27 mouse cellular contexts compared by ENCODE assay signal in the genomic region with DNA sequence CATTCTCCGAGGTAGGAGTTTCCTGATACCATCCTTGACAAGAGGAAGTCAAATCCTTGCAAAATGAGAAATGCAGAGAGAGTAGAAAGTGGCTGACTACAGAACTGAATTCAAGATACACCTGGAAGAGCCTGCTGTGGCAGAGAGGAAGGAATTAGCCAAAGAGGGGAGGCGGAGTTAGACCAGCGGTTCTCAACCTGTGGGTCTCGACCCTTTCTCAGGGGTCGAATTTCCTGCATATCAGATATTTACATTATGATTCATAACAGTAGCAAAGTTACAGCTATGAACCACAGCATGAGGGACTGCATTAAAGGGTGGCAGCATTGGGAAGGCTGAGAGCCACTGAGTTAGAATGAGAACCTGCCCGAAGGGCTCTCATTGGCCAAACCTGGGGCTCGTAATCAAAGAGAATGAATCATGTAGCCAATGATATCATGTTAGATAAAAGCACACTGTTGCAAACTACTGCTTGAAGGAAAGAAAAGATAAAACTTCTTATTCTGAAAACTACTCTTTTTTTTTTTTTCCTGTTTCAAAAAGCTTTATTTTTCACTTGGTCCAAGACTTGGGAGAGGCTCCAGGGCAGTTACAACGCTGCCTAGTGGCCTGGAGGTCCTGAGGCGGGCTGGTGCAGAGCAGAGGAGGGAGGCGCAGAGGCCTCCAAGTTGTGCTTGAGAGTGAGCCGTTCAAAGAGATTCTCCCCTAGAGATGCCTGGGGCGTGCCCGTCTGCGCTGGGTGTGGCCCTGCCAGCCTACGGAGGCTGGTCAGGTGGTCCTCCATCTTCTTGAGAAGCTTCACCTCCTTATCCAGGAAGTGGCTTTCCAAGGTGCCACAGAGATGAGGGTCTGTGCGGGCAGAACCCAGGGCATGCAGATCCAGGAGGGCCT.
DNase-seq lines count a peak whose midpoint lies in the region; ATAC-seq and TF ChIP-seq lines count a peak whose summit lies in the region.
"Had no signal": no experiment of that assay in that cellular context is flagged by ENCODE, and none has a peak within 500 bp of the region (broad histone marks: within the 10 kb centered on the region; RNA-seq: fewer than 3 reads in every experiment).

No protein-coding gene starts in this region.

- TF ChIP-seq CTCF in liver, embryonic 14.5 days (IDR thresholded peaks at IDR 0.05; ENCODE audit: low read depth) = 0 out of 2 replicates have a peak, but pooled peaks have one; percentile 3

- H3K36me3 ChIP-seq in liver, embryonic 14.5 days (replicated peaks; ENCODE audit: control insufficient read depth, insufficient read depth, low read depth) = no peaks in the 10 kb centered on the region
- H3K36me3 ChIP-seq in liver, embryonic 12.5 days = no peaks in the 10 kb centered on the region
- H3K36me3 ChIP-seq in ES-E14 (ENCODE audit: control insufficient read depth, insufficient read depth, low read length, poor library complexity, severe bottlenecking) = no peaks in the 10 kb centered on the region
- H3K36me3 ChIP-seq: forebrain, embryonic 10.5 days; heart, embryonic 12.5 days; heart, embryonic 15.5 days; hindbrain, embryonic 10.5 days; hindbrain, embryonic 13.5 days; intestine, embryonic 15.5 days had no signal

- TF ChIP-seq EP300 in liver, embryonic 14.5 days (IDR thresholded peaks at IDR 0.05; ENCODE audit: low read depth) = no peak

- ATAC-seq in liver, embryonic 14.5 days (ENCODE audit: insufficient read depth) = no peak
- ATAC-seq in liver, embryonic 12.5 days = no peak
- ATAC-seq: forebrain, embryonic 13.5 days; forebrain, embryonic 16.5 days; hindbrain, embryonic 16.5 days; intestine, embryonic 15.5 days had no signal

- no peak overlapping the region for H3K27ac ChIP-seq in liver, embryonic 14.5 days
- no peak overlapping the region for H3K27ac ChIP-seq in liver, embryonic 12.5 days
- no peak overlapping the region for H3K27ac ChIP-seq in ES-E14 (ENCODE audit: insufficient read depth, low read depth, low read length, poor library complexity, severe bottlenecking)
- H3K27ac ChIP-seq: forebrain, embryonic 10.5 days; forebrain, embryonic 13.5 days; heart, embryonic 15.5 days; hindbrain, embryonic 10.5 days; hindbrain, embryonic 13.5 days; intestine, embryonic 15.5 days had no signal

- H3K4me2 ChIP-seq in liver, embryonic 14.5 days (ENCODE audit: low read depth) = no peak overlapping the region
- H3K4me2 ChIP-seq in liver, embryonic 12.5 days = no peak overlapping the region
- H3K4me2 ChIP-seq: forebrain, embryonic 13.5 days; heart, embryonic 12.5 days; heart, embryonic 15.5 days; hindbrain, embryonic 13.5 days; intestine, embryonic 15.5 days had no signal

- no peak for DNase-seq in liver, embryonic 14.5 days (ENCODE audit: low read depth in 3 of 3, low spot score in 3 of 3)
- DNase-seq in ES-E14 (ENCODE audit: low read depth, low spot score) (no peak), ZHBTc4 (ENCODE audit: low read depth, low spot score) (peak; percentile 81)
- DNase-seq in adrenal gland, postnatal 25 days = no peak
- no peak for DNase-seq in testis, postnatal 10 days (ENCODE audit: low spot score)
- DNase-seq: adrenal gland, adult 2 months; adrenal gland, postnatal 14 days; B cell, adult 2 months; cerebellum, adult 18-20 months; cerebellum, adult 9-10 months; cerebellum, postnatal 14 days; gastrocnemius, postnatal 10 days; heart, adult 18-20 months; heart, postnatal 10 days; heart, postnatal 36 days; kidney, adult 11 months had no signal

- no peaks in the 10 kb centered on the region for H3K4me1 ChIP-seq in liver, embryonic 14.5 days (replicated peaks; ENCODE audit: control insufficient read depth in 2 of 2, insufficient read depth in 2 of 2, low read length in 1 of 2)
- peaks cover 6% of the 10 kb centered on the region for H3K4me1 ChIP-seq in liver, embryonic 12.5 days
- H3K4me1 ChIP-seq in ES-E14 (ENCODE audit: control insufficient read depth in 2 of 2, insufficient read depth in 2 of 2, low read length in 2 of 2, poor library complexity in 1 of 2) = peaks cover 5 to 30% of the 10 kb centered on the region in 2 experiments

- H3K27me3 ChIP-seq in liver, embryonic 14.5 days (ENCODE audit: control insufficient read depth, insufficient read depth, low read length) = no peaks in the 10 kb centered on the region
- H3K27me3 ChIP-seq in liver, embryonic 12.5 days (replicated peaks) = no peaks in the 10 kb centered on the region
- H3K27me3 ChIP-seq: CH12.LX; heart, embryonic 12.5 days; heart, embryonic 15.5 days; intestine, embryonic 15.5 days had no signal

- no peak overlapping the region for H3K4me3 ChIP-seq in liver, embryonic 14.5 days (ENCODE audit: insufficient read depth in 1 of 2, low read depth in 2 of 2, low read length in 2 of 2)
- no peak overlapping the region for H3K4me3 ChIP-seq in liver, embryonic 12.5 days
- H3K4me3 ChIP-seq in ES-E14 (ENCODE audit: insufficient read depth in 1 of 2, low read depth in 1 of 2, low read length in 2 of 2, poor library complexity in 1 of 2, severe bottlenecking in 1 of 2) = peak overlapping the region in 1 of 2 experiments; percentile 40; a peak in 2 of 4 replicates
- H3K4me3 ChIP-seq: forebrain, embryonic 10.5 days; forebrain, embryonic 13.5 days; heart, embryonic 12.5 days; heart, embryonic 15.5 days; hindbrain, embryonic 10.5 days; hindbrain, embryonic 13.5 days; intestine, embryonic 15.5 days had no signal

- in situ Hi-C loops in ES-E14 (cut with MboI; ENCODE audit: low sequenced_read_pairs in 2 of 2, unreplicated experiment in 2 of 2) = no loop called here

- no peaks in the 10 kb centered on the region for H3K9me3 ChIP-seq in liver, embryonic 14.5 days (ENCODE audit: control insufficient read depth, low read length)
- no peaks in the 10 kb centered on the region for H3K9me3 ChIP-seq in liver, embryonic 12.5 days (replicated peaks)
- H3K9me3 ChIP-seq in ES-E14 (ENCODE audit: control insufficient read depth, insufficient read depth, low read depth, low read length) = no peaks in the 10 kb centered on the region
- H3K9me3 ChIP-seq: forebrain, embryonic 10.5 days; forebrain, embryonic 13.5 days; heart, embryonic 12.5 days; heart, embryonic 15.5 days; hindbrain, embryonic 10.5 days; hindbrain, embryonic 13.5 days; intestine, embryonic 15.5 days had no signal

- 68% methylated on average over 16 of the region's 16 CpGs for WGBS in liver, embryonic 14.5 days (ENCODE audit: insufficient replicate concordance)
- 74% methylated on average over 16 of the region's 16 CpGs for WGBS in liver, embryonic 12.5 days (ENCODE audit: insufficient replicate concordance)

- H3K9ac ChIP-seq in liver, embryonic 14.5 days (replicated peaks) = no peak overlapping the region
- H3K9ac ChIP-seq in liver, embryonic 12.5 days = no peak overlapping the region
- H3K9ac ChIP-seq in ES-E14 (ENCODE audit: insufficient read depth, low read depth, low read length, poor library complexity, severe bottlenecking) = no peak overlapping the region
- H3K9ac ChIP-seq: forebrain, embryonic 13.5 days; heart, embryonic 12.5 days; heart, embryonic 15.5 days; hindbrain, embryonic 13.5 days; intestine, embryonic 15.5 days had no signal

TF ChIP-seq in ES-E14, 5 proteins besides CTCF, POLR2A, EP300 and RAD21:
- TF ChIP-seq HCFC1 (IDR thresholded peaks at IDR 0.05; ENCODE audit: borderline replicate concordance, insufficient read depth, low read length) (no peak), ZC3H11A (IDR thresholded peaks at IDR 0.05; ENCODE audit: borderline replicate concordance, low read depth, low read length) (no peak), ZNF384 (IDR thresholded peaks at IDR 0.05; ENCODE audit: low read depth, low read length) (peak; percentile 73; the same call in 1 of the 2 replicates), MAFK (IDR thresholded peaks at IDR 0.05; ENCODE audit: insufficient read depth, low read depth, low read length) (no peak), CHD2 (IDR thresholded peaks at IDR 0.05; ENCODE audit: low read depth, low read length) (peak; percentile 92)
TF ChIP-seq in ES-E14: peak in this region for 2.
